Mouse (Mus musculus) lung, embryonic 14.5 days (tissue): ENCODE data around the gene Gprin1. TPM values are rescaled to one million over a fixed set of nuclear protein-coding genes. Genes with fewer than 3 reads are reported as not detected.

ENCODE experiments used
- ATAC-seq: fragments of 200-750 bp; cut with Nextera tagmentation; 2 replicates; pipeline ENCODE4 v1.8.0; 2017; ENCODE audit warnings: mild to moderate bottlenecking, moderate TSS enrichment, moderate library complexity; ENCODE audit not compliant: insufficient read depth
- DNase-seq: peaks from one replicate; pipeline ENCODE4 v3.0.0-alpha.2; 2015
- H3K27ac ChIP-seq: fragments of 300-500 bp; sonication (generic); 2 replicates; pipeline ENCODE4 v1.5.1; 2014; ENCODE audit warnings: low read depth, mild to moderate bottlenecking, moderate library complexity
- H3K27me3 ChIP-seq: fragments of 300-500 bp; sonication (generic); 2 replicates; pipeline ENCODE4 v1.6.1; 2014; ENCODE audit warnings: low read length, control low read depth; ENCODE audit not compliant: insufficient read depth
- H3K36me3 ChIP-seq: fragments of 300-500 bp; sonication (generic); 2 replicates; pipeline ENCODE4 v1.6.1; 2014; ENCODE audit warnings: control low read depth; ENCODE audit not compliant: insufficient read depth
- H3K4me1 ChIP-seq: fragments of 300-500 bp; sonication (generic); 2 replicates; pipeline ENCODE4 v1.6.1; 2014; ENCODE audit warnings: antibody characterized with exemption, control low read depth; ENCODE audit not compliant: insufficient read depth
- H3K4me2 ChIP-seq: fragments of 300-500 bp; sonication (generic); 2 replicates; pipeline ENCODE4 v1.6.1; 2014; ENCODE audit warnings: mild to moderate bottlenecking
- H3K4me3 ChIP-seq: fragments of 300-500 bp; sonication (generic); 2 replicates; pipeline ENCODE4 v1.5.1; 2014; ENCODE audit warnings: low read depth, low read length
- H3K9ac ChIP-seq: fragments of 300-500 bp; sonication (generic); 2 replicates; pipeline ENCODE4 v1.6.1; 2014
- H3K9me3 ChIP-seq: fragments of 300-500 bp; sonication (generic); 2 replicates; pipeline ENCODE4 v1.6.1; 2016; ENCODE audit warnings: low read depth, low read length, control low read depth
- CTCF ChIP-seq: IDR thresholded peaks from 2 replicates; pipeline ENCODE4 v1.5.1; 2016; ENCODE audit warnings: antibody characterized with exemption, low read depth
- WGBS: fragments of 180-500 bp; shearing (Covaris S2); extraction: QIAGEN DNeasy Blood & Tissue Kit; methylation state at CpG from one replicate; pipeline ENCODE4 v1.1.7; 2014; 5-methylcytosine and 5-hydroxymethylcytosine counted together
- polyA plus RNA-seq: library from polyadenylated mRNA; unstranded; fragments of >200 nt; fragmentation: Nextera tagmentation; extraction: Ambion mirVana; gene quantifications from 2 replicates; pipeline ENCODE4 v1.2.1, GENCODE M21; 2014

Gene Gprin1
- polyA plus RNA-seq, 1 experiment from 2014 or later, result 0.34 TPM

DNA sequence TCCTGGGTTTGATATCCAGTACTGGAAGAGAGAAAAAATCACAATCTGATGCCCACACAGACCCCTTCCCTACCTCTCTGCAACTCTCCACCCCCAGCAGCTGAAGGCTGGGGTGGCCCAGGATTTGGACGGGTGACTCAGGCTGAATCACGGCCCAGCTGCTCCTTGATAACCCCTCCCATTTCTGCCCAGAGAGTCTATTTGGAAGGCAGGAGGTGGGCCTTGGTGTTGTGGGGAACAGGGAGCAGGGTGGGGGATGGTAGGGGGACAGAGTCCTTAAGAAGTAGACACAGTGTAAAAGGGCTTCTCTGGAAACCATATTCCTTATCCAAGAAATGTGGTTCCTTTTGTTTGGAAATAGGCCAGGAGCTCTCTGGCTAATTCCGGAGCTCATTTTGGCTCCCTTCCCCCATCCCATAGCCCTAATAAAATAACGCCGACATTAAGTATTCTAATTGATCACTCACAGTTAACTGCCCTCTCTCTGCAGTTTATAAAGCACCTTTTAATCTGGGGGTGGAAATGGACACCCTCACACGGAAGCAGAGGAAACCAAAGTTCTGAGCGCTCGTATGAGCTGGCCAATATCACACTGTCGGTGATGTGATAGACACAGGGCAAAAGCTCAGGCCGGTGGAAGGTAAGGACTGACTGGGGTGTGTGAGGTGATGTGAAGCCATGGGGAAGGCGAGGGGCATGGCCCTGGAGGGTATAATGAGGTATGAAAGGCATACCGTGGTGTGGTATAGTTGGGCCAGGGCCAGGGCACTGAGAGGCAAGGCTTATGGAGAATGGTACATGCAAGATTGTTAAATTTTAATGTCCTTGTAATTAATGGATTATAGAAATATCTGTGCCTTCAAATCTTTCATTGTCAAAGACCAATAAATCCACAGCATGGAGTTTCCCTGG lies 4.8 kb upstream of the Gprin1 start:
- no peak overlapping the region for H3K9ac ChIP-seq
- H3K4me1 ChIP-seq, result peaks cover 3% of the 10 kb centered on the region; the same call in 1 of the 2 replicates
- H3K36me3 ChIP-seq, result no peaks in the 10 kb centered on the region
- no peak overlapping the region for H3K4me3 ChIP-seq
- H3K27me3 ChIP-seq, result peaks cover 28% of the 10 kb centered on the region
- ATAC-seq, result no peak
- DNase-seq, result peak; percentile 24
- no peak overlapping the region for H3K27ac ChIP-seq
- TF ChIP-seq CTCF, result no peak
- H3K9me3 ChIP-seq, result no peaks in the 10 kb centered on the region
- WGBS, result 33% methylated on average over 12 of the region's 12 CpGs
- H3K4me2 ChIP-seq, result no peak overlapping the region

DNA sequence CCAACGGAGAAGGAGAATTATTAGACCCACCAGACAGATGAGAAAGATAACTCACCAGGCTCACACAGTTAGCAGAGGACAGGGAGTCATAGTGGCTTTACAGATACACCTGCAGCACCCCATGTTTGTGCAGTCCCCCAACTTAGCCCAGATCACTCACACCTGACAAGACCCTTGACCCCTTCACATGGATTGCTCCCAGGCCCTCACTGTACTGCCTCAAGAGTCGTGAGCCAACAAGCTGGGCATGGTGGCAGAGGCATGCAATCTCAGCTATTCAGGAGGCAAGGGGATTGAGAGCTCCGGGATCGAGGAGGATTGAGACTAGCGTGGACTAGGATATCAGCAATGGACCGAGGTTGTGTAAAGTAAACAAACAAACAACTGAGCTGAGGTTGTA lies 4.1 kb upstream of the Gprin1 start:
- Histone ChIP-seq H3K27me3 (peaks cover 28% of the 10 kb centered on the region), H3K4me3 (no peak overlapping the region), H3K36me3 (no peaks in the 10 kb centered on the region), H3K27ac (no peak overlapping the region), H3K9me3 (no peaks in the 10 kb centered on the region), H3K9ac (no peak overlapping the region), H3K4me2 (no peak overlapping the region), H3K4me1 (peaks cover 3% of the 10 kb centered on the region; the same call in 1 of the 2 replicates)
- TF ChIP-seq CTCF, result no peak
- ATAC-seq (no peak), DNase-seq (no peak)
- 44% methylated on average over 6 of the region's 6 CpGs for WGBS

DNA sequence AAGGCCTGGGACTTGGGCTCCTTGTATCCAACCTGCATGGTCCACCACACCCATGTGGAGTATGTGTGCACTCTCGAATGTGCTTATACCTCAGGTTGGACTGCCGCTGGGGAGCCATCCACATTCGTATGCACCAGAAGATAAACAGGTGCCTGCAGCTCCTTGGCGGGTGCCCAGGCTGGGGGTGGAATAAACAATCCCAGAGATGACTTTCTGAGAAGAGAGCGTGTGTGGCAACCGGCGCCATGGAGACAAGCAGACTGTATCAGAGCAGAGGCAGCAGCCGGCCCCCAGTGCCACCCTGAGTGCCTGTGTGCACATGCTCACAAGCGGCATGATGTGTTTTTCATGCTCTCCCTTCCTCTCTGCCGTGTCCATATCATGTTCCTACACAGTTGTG lies 3.0 kb upstream of the Gprin1 start:
- Histone ChIP-seq H3K9ac (no peak overlapping the region), H3K9me3 (no peaks in the 10 kb centered on the region), H3K27ac (no peak overlapping the region), H3K27me3 (peaks cover 34% of the 10 kb centered on the region), H3K4me3 (no peak overlapping the region), H3K4me1 (peaks cover 1% of the 10 kb centered on the region; the same call in 1 of the 2 replicates), H3K36me3 (no peaks in the 10 kb centered on the region), H3K4me2 (no peak overlapping the region)
- WGBS, result 54% methylated on average over 10 of the region's 10 CpGs
- no peak for ATAC-seq
- no peak for TF ChIP-seq CTCF
- no peak for DNase-seq

DNA sequence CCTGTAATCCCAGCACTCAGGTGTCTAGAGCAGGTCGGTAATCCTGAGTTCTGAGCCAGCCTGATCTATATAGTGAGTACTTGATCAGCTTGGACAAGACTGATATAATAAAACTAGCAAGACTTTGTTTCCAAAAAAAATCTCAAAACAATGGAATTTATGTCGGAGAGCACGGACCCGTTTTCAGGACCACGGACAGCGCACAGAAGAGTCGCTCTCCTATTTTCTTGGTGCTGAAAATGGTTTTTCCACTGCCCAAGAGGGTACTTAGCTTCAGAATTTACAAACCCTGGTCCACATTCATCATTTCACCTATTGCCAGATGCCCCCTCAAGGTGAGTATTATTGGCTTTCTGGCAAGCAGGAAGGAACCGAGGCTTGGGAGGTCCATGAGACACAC lies 1.0 kb upstream of the Gprin1 start:
- Histone ChIP-seq H3K9ac (no peak overlapping the region), H3K27ac (no peak overlapping the region), H3K27me3 (peaks cover 32% of the 10 kb centered on the region), H3K9me3 (no peaks in the 10 kb centered on the region), H3K36me3 (no peaks in the 10 kb centered on the region), H3K4me3 (no peak overlapping the region), H3K4me1 (no peaks in the 10 kb centered on the region), H3K4me2 (no peak overlapping the region)
- TF ChIP-seq CTCF, result no peak
- WGBS, result 2% methylated on average over 8 of the region's 8 CpGs
- ATAC-seq (no peak), DNase-seq (peak; percentile 82)

DNA sequence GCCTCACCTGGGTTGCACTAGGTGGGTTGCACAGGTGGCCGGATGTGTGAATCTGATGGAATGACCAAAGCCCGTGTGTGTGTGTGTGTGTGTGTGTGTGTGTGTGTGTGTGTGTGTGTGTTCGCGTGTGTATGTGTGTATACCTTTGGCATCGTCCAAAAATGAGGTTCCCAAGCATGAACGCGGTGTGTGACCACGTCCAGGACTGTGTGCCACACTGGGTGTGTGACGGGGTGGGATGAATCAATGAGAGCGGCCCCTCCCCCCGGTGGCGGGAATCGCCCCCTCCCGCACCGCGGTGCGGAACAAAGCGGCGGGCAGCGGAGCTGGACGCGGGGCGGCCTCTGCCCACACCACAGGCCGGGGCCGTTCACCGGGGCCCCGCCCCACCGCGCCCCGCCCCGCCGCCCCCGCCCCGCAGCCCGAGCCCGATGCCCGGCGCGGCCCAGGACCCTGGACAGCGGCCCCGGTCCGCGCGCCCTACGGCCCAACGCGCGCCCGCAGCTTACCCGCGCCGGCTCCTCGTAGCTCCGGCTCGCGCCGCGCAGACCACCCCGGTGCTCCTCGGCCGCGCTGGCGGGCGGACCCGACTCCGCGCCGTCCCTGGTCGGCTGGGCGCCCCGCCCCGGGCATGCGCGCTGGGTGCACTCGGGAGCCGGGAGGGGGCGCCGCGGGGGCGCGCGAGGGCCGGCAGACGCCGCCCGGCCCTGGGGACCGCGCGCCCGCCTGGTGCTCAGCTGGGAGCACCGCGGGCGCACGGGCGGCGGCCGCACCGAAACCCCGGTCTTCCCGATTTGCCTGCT lies 412 bp downstream of the Gprin1 start:
- H3K36me3 ChIP-seq, result no peaks in the 10 kb centered on the region
- peak overlapping the region; percentile 82 for H3K4me2 ChIP-seq
- no peak overlapping the region for H3K9ac ChIP-seq
- no peak for TF ChIP-seq CTCF
- no peak overlapping the region for H3K27ac ChIP-seq
- peak; percentile 82 for DNase-seq
- H3K27me3 ChIP-seq, result peaks cover 32% of the 10 kb centered on the region
- WGBS, result 2% methylated on average over 81 of the region's 100 CpGs
- peak overlapping the region; percentile 53 for H3K4me3 ChIP-seq
- no peaks in the 10 kb centered on the region for H3K4me1 ChIP-seq
- H3K9me3 ChIP-seq, result no peaks in the 10 kb centered on the region
- peak; percentile 87 for ATAC-seq

DNA sequence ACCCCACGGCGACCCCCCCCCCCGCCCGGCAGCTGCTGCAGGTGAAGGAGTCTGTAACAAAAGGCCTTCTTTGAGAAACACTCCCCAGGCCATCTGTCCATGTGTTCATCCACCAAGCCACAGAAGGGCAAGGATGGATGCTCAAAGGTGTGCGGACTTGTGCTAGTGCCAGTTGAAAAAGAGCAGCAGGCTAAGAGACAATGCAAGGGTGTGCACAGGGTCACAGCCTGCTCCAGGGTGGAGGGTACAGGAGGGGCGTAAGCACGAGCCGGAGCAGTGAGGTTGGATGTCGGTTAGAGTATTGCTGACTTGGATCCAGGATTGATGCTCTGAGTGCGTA lies 983 bp downstream of the Gprin1 start:
- Histone ChIP-seq H3K4me3 (peak overlapping the region; percentile 53; the same call in 1 of the 2 replicates), H3K9me3 (no peaks in the 10 kb centered on the region), H3K27me3 (peaks cover 32% of the 10 kb centered on the region), H3K4me2 (peak overlapping the region; percentile 82), H3K4me1 (no peaks in the 10 kb centered on the region), H3K9ac (no peak overlapping the region), H3K36me3 (no peaks in the 10 kb centered on the region), H3K27ac (no peak overlapping the region)
- TF ChIP-seq CTCF, result no peak
- DNase-seq (no peak), ATAC-seq (no peak)
- WGBS, result 42% methylated on average over 10 of the region's 10 CpGs

DNA sequence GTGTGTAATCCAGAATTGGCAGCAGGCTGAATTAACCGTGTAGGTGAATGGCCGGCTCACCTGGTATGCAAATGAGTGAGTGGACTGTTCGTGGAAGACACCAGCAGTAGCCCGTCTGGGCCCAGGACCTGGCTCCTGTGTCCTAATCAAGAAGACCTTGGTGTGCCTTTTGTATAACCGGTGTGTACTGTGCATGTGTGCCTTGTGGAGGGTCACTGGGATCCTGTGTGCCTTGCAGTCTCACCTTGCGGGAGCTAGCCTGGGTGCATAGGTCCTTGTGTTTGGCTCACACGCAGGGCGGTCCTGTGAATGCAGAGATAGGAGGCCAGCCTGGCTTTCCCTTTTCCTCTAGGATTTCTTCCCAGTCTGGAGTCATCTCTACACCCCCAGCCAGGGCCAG lies 1.5 kb downstream of the Gprin1 start:
- Histone ChIP-seq H3K27ac (no peak overlapping the region), H3K9ac (no peak overlapping the region), H3K9me3 (no peaks in the 10 kb centered on the region), H3K4me2 (no peak overlapping the region), H3K4me3 (no peak overlapping the region), H3K4me1 (no peaks in the 10 kb centered on the region), H3K27me3 (peaks cover 32% of the 10 kb centered on the region), H3K36me3 (no peaks in the 10 kb centered on the region)
- ATAC-seq (no peak), DNase-seq (no peak)
- whole genome bisulfite sequencing, result 75% methylated on average over 8 of the region's 8 CpGs
- TF ChIP-seq CTCF, result no peak
